Mouse (Mus musculus): ENCODE measurements around the gene Tbrg1. TPM values are rescaled to one million over a fixed set of nuclear protein-coding genes. Genes with fewer than 3 reads are reported as not detected.

The Tbrg1 gene
- total RNA-seq, 2 experiments from 2014 or later: 51.5 to 52.8 TPM

Other genes starting within 250 kb of the Tbrg1 start
- gene Robo3, start 224.1 kb downstream of the Tbrg1 start, total RNA-seq (2021): not detected
- 10 to 100 TPM; 11.7 to 16.4 TPM for gene Msantd2, start 168.0 kb downstream of the Tbrg1 start, total RNA-seq (2021)
- gene Esam, start 129.2 kb downstream of the Tbrg1 start, total RNA-seq (2021): 100 to 1,000 TPM; 125 to 131 TPM
- gene Vsig2, start 118.1 kb downstream of the Tbrg1 start, total RNA-seq (2021): 10 to 100 TPM in 1 of 2 experiments, 1 to 10 TPM in 1; 5.6 to 10.4 TPM
- 1 to 10 TPM; 3.1 to 5.6 TPM for gene Nrgn, start 104.4 kb downstream of the Tbrg1 start, total RNA-seq (2021)
- 1 to 10 TPM; 8.7 to 9.8 TPM for gene Siae, start 101.6 kb downstream of the Tbrg1 start, total RNA-seq (2021)
- gene Spa17, start 43.6 kb downstream of the Tbrg1 start, total RNA-seq (2021): 1 to 10 TPM; 3.4 to 3.9 TPM
- not detected for gene Panx3, start 11.9 kb upstream of the Tbrg1 start, total RNA-seq (2021)
- gene Olfr160, start 58.9 kb upstream of the Tbrg1 start, total RNA-seq (2021): not detected
- not detected for gene Olfr874, start 87.8 kb upstream of the Tbrg1 start, total RNA-seq (2021)
- gene Olfr875, start 114.5 kb upstream of the Tbrg1 start, total RNA-seq (2021): not detected
- gene Olfr876, start 145.7 kb upstream of the Tbrg1 start, total RNA-seq (2021): not detected
- not detected for gene Olfr877, start 197.0 kb upstream of the Tbrg1 start, total RNA-seq (2021)
- not detected for gene Olfr145, start 239.4 kb upstream of the Tbrg1 start, total RNA-seq (2021)